7 mouse cellular contexts compared by ENCODE assay signal in genomic region chr5:128499033-128499432, GRCm38 (mm10).
DNase-seq lines count a peak whose midpoint lies in the region; ATAC-seq and TF ChIP-seq lines count a peak whose summit lies in the region.

No protein-coding gene starts in this region.

- 55% methylated on average over 5 of the region's 5 CpGs for WGBS in heart, embryonic 11.5 days (ENCODE audit: insufficient replicate concordance)

- no peaks in the 10 kb centered on the region for H3K9me3 ChIP-seq in ES-E14 (ENCODE audit: control insufficient read depth, insufficient read depth, low read depth, low read length)
- H3K9me3 ChIP-seq in heart, embryonic 11.5 days (replicated peaks; ENCODE audit: control insufficient read depth, low read length) = peaks cover 3% of the 10 kb centered on the region; the same call in 1 of the 2 replicates

- no peak for ATAC-seq in heart, embryonic 11.5 days (replicated peaks; ENCODE audit: insufficient number of reproducible peaks, low FRiP score, low TSS enrichment)

- no peaks in the 10 kb centered on the region for H3K36me3 ChIP-seq in ES-E14 (ENCODE audit: control insufficient read depth, insufficient read depth, low read length, poor library complexity, severe bottlenecking)
- no peaks in the 10 kb centered on the region for H3K36me3 ChIP-seq in heart, embryonic 11.5 days (ENCODE audit: control insufficient read depth, insufficient read depth, low read length)

- no peak overlapping the region for H3K9ac ChIP-seq in ES-E14 (ENCODE audit: insufficient read depth, low read depth, low read length, poor library complexity, severe bottlenecking)
- H3K9ac ChIP-seq in heart, embryonic 11.5 days (ENCODE audit: low read depth, low read length) = no peak overlapping the region

- no peak overlapping the region for H3K27ac ChIP-seq in ES-E14 (ENCODE audit: insufficient read depth, low read depth, low read length, poor library complexity, severe bottlenecking)
- H3K27ac ChIP-seq in heart, embryonic 11.5 days (ENCODE audit: low read depth, low read length) = no peak overlapping the region

- peak; percentile 19 for DNase-seq in kidney, adult 18-20 months
- no peak for DNase-seq in kidney, adult 11 months
- DNase-seq in ES-E14 (ENCODE audit: low read depth, low spot score) = peak; percentile 78
- peak; percentile 11 for DNase-seq in cerebellum, adult 8-10 months
- peak; percentile 35 to 57 for DNase-seq in layer of hippocampus, adult 8-10 months (ENCODE audit: low spot score in 2 of 2)
- peak; percentile 35 for DNase-seq in right cerebral cortex, postnatal 25 days

- in situ Hi-C loops in ES-E14 (cut with MboI; ENCODE audit: low sequenced_read_pairs in 2 of 2, unreplicated experiment in 2 of 2) = no loop called here

- H3K27me3 ChIP-seq in heart, embryonic 11.5 days (ENCODE audit: control insufficient read depth, insufficient read depth, low read length) = no peaks in the 10 kb centered on the region

- H3K4me3 ChIP-seq in ES-E14 (ENCODE audit: insufficient read depth in 1 of 2, low read depth in 1 of 2, low read length in 2 of 2, poor library complexity in 1 of 2, severe bottlenecking in 1 of 2) = no peak overlapping the region
- no peak overlapping the region for H3K4me3 ChIP-seq in heart, embryonic 11.5 days (ENCODE audit: low read depth, low read length)

- peaks cover 0 to 1% of the 10 kb centered on the region in 2 experiments; a peak in 1 of 4 replicates for H3K4me1 ChIP-seq in ES-E14 (ENCODE audit: control insufficient read depth in 2 of 2, insufficient read depth in 2 of 2, low read length in 2 of 2, poor library complexity in 1 of 2)
- no peaks in the 10 kb centered on the region for H3K4me1 ChIP-seq in heart, embryonic 11.5 days (ENCODE audit: control insufficient read depth, insufficient read depth, low read length)

- no peak overlapping the region for H3K4me2 ChIP-seq in heart, embryonic 11.5 days

TF ChIP-seq in ES-E14, 5 proteins besides CTCF, POLR2A, EP300 and RAD21:
- no peak for TF ChIP-seq CHD2 (IDR thresholded peaks at IDR 0.05; ENCODE audit: low read depth, low read length)
- TF ChIP-seq HCFC1 (IDR thresholded peaks at IDR 0.05; ENCODE audit: borderline replicate concordance, insufficient read depth, low read length) = no peak
- TF ChIP-seq MAFK (IDR thresholded peaks at IDR 0.05; ENCODE audit: insufficient read depth, low read depth, low read length) = no peak
- no peak for TF ChIP-seq ZNF384 (IDR thresholded peaks at IDR 0.05; ENCODE audit: low read depth, low read length)
- peak; percentile 68; the same call in 1 of the 2 replicates for TF ChIP-seq ZC3H11A (IDR thresholded peaks at IDR 0.05; ENCODE audit: borderline replicate concordance, low read depth, low read length)
